Mouse (Mus musculus) gastrocnemius, postnatal 36 days (tissue): Measurements from ENCODE around the gene Zfp775. TPM values are rescaled to one million over a fixed set of nuclear protein-coding genes. Genes with fewer than 3 reads are reported as not detected.

ENCODE experiments used
- DNase-seq, 2 experiments: peaks; one replicate each; pipeline ENCODE4 v3.0.0; 2022
- intact Hi-C: fragments of 180-260 bp; cut with DNase I; formaldehyde crosslinking; loops from one replicate; pipeline ENCODE4 v1.15.1; 2025
- total RNA-seq, 2 experiments: library from RNA; stranded (reverse); gene quantifications; 2 replicates each; pipeline ENCODE4 v1.2.3; 2021

Zfp775 gene
- total RNA-seq, 2 experiments from 2014 or later, result 5.9 to 6.4 TPM

GRCm38 (mm10) chr6:48664750-48665149, 62.9 kb downstream of the Zfp775 start:
- intact Hi-C loops, result no loop called here
- DNase-seq, result no peak

DNA sequence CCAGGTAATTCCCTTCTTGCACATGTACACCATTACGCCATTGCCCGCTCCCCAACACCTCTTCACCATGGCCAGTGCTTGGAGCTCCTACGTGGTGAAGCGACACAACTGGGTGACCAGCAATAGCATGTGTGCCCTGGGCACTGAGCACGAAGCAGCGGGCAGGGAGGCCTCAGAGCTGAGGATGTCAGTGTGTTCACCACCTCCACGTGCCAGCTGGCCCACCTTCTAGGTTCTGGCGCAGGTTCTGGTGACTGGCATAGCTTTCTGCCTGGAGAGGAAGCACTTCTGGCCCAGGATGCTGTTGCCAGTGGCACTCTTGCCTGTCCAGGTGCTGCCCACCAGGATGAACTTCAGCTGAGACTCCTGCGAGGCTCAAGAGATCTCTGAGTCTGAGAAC, 63.6 kb downstream of the Zfp775 start:
- intact Hi-C loops, result no loop called here
- no peak for DNase-seq

- DNase-seq, result no peak
- intact Hi-C loops, result no loop called here
These were observed 64.3 kb downstream of the Zfp775 start for GRCm38 (mm10) chr6:48666159-48666586.

GRCm38 (mm10) chr6:48668022-48668421, 66.2 kb downstream of the Zfp775 start:
- DNase-seq, result no peak

GRCm38 (mm10) chr6:48669446-48669969, 67.6 kb downstream of the Zfp775 start:
- no peak for DNase-seq
- intact Hi-C loops, result no loop called here

More at GRCm38 (mm10) chr6:48668022-48668421, 66.2 kb downstream of the Zfp775 start:
- intact Hi-C loops, result no loop called here

Other genes with a start within 250 kb of the Zfp775 start
- gene Krba1, start 206.5 kb upstream of the Zfp775 start, total RNA-seq, result 10 to 100 TPM; 13.7 to 16.2 TPM
- 10 to 100 TPM; 38.3 to 42.4 TPM for gene Zfp467, start 156.2 kb upstream of the Zfp775 start, total RNA-seq
- under 1 TPM; 0.39 to 0.54 TPM for gene Sspo, start 153.8 kb upstream of the Zfp775 start, total RNA-seq
- gene Atp6v0e2, start 64.4 kb upstream of the Zfp775 start, total RNA-seq, result 10 to 100 TPM; 39.4 to 51.3 TPM
- gene Lrrc61, start 47.3 kb upstream of the Zfp775 start, total RNA-seq, result 10 to 100 TPM; 13.9 to 17.1 TPM
- gene Rarres2, start 29.3 kb upstream of the Zfp775 start, total RNA-seq, result 10 to 100 TPM; 15.5 to 19.0 TPM
- gene Gm45021, start 12.5 kb upstream of the Zfp775 start, total RNA-seq, result not detected
- gene Repin1, start 8.2 kb upstream of the Zfp775 start, total RNA-seq, result 10 to 100 TPM; 19.4 to 29.3 TPM
- 1 to 10 TPM in 1 of 2 experiments, not detected in 1; 2.1 TPM for gene Gm44965, start 8.1 kb upstream of the Zfp775 start, total RNA-seq
- under 1 TPM; 0.25 to 0.48 TPM for gene AI854703, start 24.7 kb downstream of the Zfp775 start, total RNA-seq
- gene Gimap8, start 45.2 kb downstream of the Zfp775 start, total RNA-seq, result 1 to 10 TPM; 1.9 to 2.8 TPM
- 1 to 10 TPM in 1 of 2 experiments, under 1 TPM in 1; 0.94 to 2.1 TPM for gene Gimap9, start 74.1 kb downstream of the Zfp775 start, total RNA-seq
- gene Gimap4, start 82.5 kb downstream of the Zfp775 start, total RNA-seq, result 1 to 10 TPM; 4.1 to 6.5 TPM
- 10 to 100 TPM in 1 of 2 experiments, 1 to 10 TPM in 1; 9.0 to 13.0 TPM for gene Gimap6, start 106.2 kb downstream of the Zfp775 start, total RNA-seq
- not detected for gene Gm28053, start 116.5 kb downstream of the Zfp775 start, total RNA-seq
- not detected for gene Gimap7, start 116.6 kb downstream of the Zfp775 start, total RNA-seq
- gene Gimap1, start 137.0 kb downstream of the Zfp775 start, total RNA-seq, result 1 to 10 TPM; 3.0 to 3.4 TPM
- gene Gimap5, start 144.1 kb downstream of the Zfp775 start, total RNA-seq, result 1 to 10 TPM; 1.7 to 2.1 TPM
- not detected for gene Gimap3, start 168.8 kb downstream of the Zfp775 start, total RNA-seq
- gene Tmem176a, start 238.9 kb downstream of the Zfp775 start, total RNA-seq, result 1 to 10 TPM; 4.2 to 4.6 TPM
- 10 to 100 TPM in 1 of 2 experiments, 1 to 10 TPM in 1; 8.2 to 12.9 TPM for gene Tmem176b, start 239.4 kb downstream of the Zfp775 start, total RNA-seq